Mouse (Mus musculus): Measurements from ENCODE around the gene Ptch1. TPM values are rescaled to one million over a fixed set of nuclear protein-coding genes. Genes with fewer than 3 reads are reported as not detected.

Gene Ptch1
- polyA plus RNA-seq, 1 experiment from 2014 or later: 24.9 TPM

Other genes starting within 250 kb of the Ptch1 start
- gene Fancc, start 76.3 kb downstream of the Ptch1 start, polyA plus RNA-seq (2016; fragmentation: Nextera tagmentation; extraction: Ambion mirVana): 21.8 and 23.7 TPM in 2 replicates
- 21.4 and 24.4 TPM in 2 replicates for gene Ercc6l2, start 241.6 kb upstream of the Ptch1 start, polyA plus RNA-seq (2016; fragmentation: Nextera tagmentation; extraction: Ambion mirVana)

Measured in embryonic facial prominence, embryonic 12.5 days (tissue).